Mouse (Mus musculus): ENCODE measurements around the gene Gm20715.
"Not testable (repeated sequence)": the region's sequence is repeated elsewhere in the genome, so short reads cannot be mapped to it uniquely, and the experiment has no call there.

The Gm20715 gene

GRCm38 (mm10) chr7:6410043-6410442 lies at the start of gene Gm20715:
Gene Gm20715 (plus strand): TSS chr7:6410277.
- DNase-seq = peak; percentile 98 to 99

- DNase-seq = no peak
These were observed 49.5 kb upstream of the Gm20715 start for GRCm38 (mm10) chr7:6360477-6361060.

GRCm38 (mm10) chr7:6361756-6362155 lies 48.3 kb upstream of the Gm20715 start:
- DNase-seq = no peak

GRCm38 (mm10) chr7:6362268-6363046 lies 47.6 kb upstream of the Gm20715 start:
- peak; percentile 100 for DNase-seq

GRCm38 (mm10) chr7:6363047-6363488 lies 47.0 kb upstream of the Gm20715 start, which contains the start of gene Zfp78:
Gene Zfp78 (plus strand): TSS chr7:6363280.
- DNase-seq = peak in 1 of 2 experiments; percentile 92

- DNase-seq = no peak
These were observed 45.3 kb upstream of the Gm20715 start for GRCm38 (mm10) chr7:6364761-6365160.

- no peak for DNase-seq
These were observed 42.9 kb upstream of the Gm20715 start for GRCm38 (mm10) chr7:6367185-6367584.

- DNase-seq = not testable (repeated sequence)
These were observed 41.9 kb upstream of the Gm20715 start for GRCm38 (mm10) chr7:6368146-6368545.

- no peak for DNase-seq
These were observed 40.6 kb upstream of the Gm20715 start for GRCm38 (mm10) chr7:6369460-6369859.

GRCm38 (mm10) chr7:6372993-6373392 lies 37.1 kb upstream of the Gm20715 start:
- DNase-seq = no peak

- no peak for DNase-seq
These were observed 31.6 kb upstream of the Gm20715 start for GRCm38 (mm10) chr7:6378441-6378840.

GRCm38 (mm10) chr7:6381431-6381830 lies 28.6 kb upstream of the Gm20715 start:
- DNase-seq = no peak

- DNase-seq = peak; percentile 98
These were observed 27.0 kb upstream of the Gm20715 start, which contains the start of gene Zfp28 for GRCm38 (mm10) chr7:6383044-6383455. Gene Zfp28 (plus strand): TSS chr7:6383295.

GRCm38 (mm10) chr7:6384011-6384410 lies 26.1 kb upstream of the Gm20715 start:
- DNase-seq = no peak

- DNase-seq = peak in 1 of 2 experiments; percentile 10
These were observed 23.1 kb upstream of the Gm20715 start for GRCm38 (mm10) chr7:6386995-6387394.

- no peak for DNase-seq
These were observed 21.1 kb upstream of the Gm20715 start for GRCm38 (mm10) chr7:6388971-6389370.

- no peak for DNase-seq
These were observed 20.6 kb upstream of the Gm20715 start for GRCm38 (mm10) chr7:6389449-6389848.

- peak; percentile 65 to 69 for DNase-seq
These were observed 11.8 kb upstream of the Gm20715 start, which contains the start of gene Smim17 for GRCm38 (mm10) chr7:6397996-6398975. Gene Smim17 (plus strand): TSS chr7:6398715.

- DNase-seq = no peak
These were observed 4.8 kb downstream of the Gm20715 start for GRCm38 (mm10) chr7:6414626-6415441.

- no peak for DNase-seq
These were observed 5.3 kb downstream of the Gm20715 start for GRCm38 (mm10) chr7:6415442-6415787.

- DNase-seq = no peak
These were observed 9.8 kb downstream of the Gm20715 start for GRCm38 (mm10) chr7:6419894-6420293.

GRCm38 (mm10) chr7:6429381-6429780 lies 19.3 kb downstream of the Gm20715 start:
- no peak for DNase-seq

All from kidney, postnatal 4 days (tissue).